Mouse (Mus musculus) spleen, adult 2 months (tissue): ENCODE measurements around the gene Dnase1. TPM values are rescaled to one million over a fixed set of nuclear protein-coding genes. Genes with fewer than 3 reads are reported as not detected.

Experiments
- DNase-seq, 2 experiments: peaks; one replicate each; pipeline versions ENCODE4 v3.0.0 to v3.0.0-alpha.2; 2012 to 2021; ENCODE audit warnings: low spot score in 2 of 2, low read depth in 1 of 2
- H3K27ac ChIP-seq: fragments of 200-500 bp; 2 replicates; pipeline ENCODE4 v1.5.1; 2012; ENCODE audit warnings: low read length, inconsistent platforms; ENCODE audit not compliant: insufficient read depth
- H3K27me3 ChIP-seq: fragments of 200-500 bp; 2 replicates; pipeline ENCODE4 v1.6.1; 2012; ENCODE audit warnings: mild to moderate bottlenecking, moderate library complexity, low read length, inconsistent platforms; ENCODE audit not compliant: control insufficient read depth, insufficient read depth
- H3K36me3 ChIP-seq: fragments of 200-500 bp; 2 replicates; pipeline ENCODE4 v1.6.1; 2012; ENCODE audit warnings: mild to moderate bottlenecking, low read length, inconsistent platforms; ENCODE audit not compliant: control insufficient read depth, insufficient read depth
- H3K4me1 ChIP-seq: fragments of 200-500 bp; 2 replicates; pipeline ENCODE4 v1.6.1; 2011; ENCODE audit warnings: inconsistent platforms; ENCODE audit not compliant: control insufficient read depth, insufficient read depth, insufficient read length
- H3K4me3 ChIP-seq: fragments of 200-500 bp; 2 replicates; pipeline ENCODE4 v1.5.1; 2011; ENCODE audit warnings: mild to moderate bottlenecking, inconsistent platforms; ENCODE audit not compliant: insufficient read depth, insufficient read length; ENCODE audit errors: extremely low read depth
- CTCF ChIP-seq: fragments of 200-500 bp; IDR thresholded peaks from 2 replicates; pipeline ENCODE4 v1.5.1; 2011; ENCODE audit warnings: mild to moderate bottlenecking, inconsistent platforms; ENCODE audit not compliant: insufficient read depth, insufficient read length, insufficient replicate concordance; ENCODE audit errors: extremely low read depth
- POLR2A ChIP-seq: fragments of 200-500 bp; IDR thresholded peaks from 2 replicates; pipeline ENCODE4 v1.6.1; 2011; ENCODE audit warnings: low read depth, low read length, inconsistent platforms
- WGBS: fragments of 180-500 bp; shearing (Covaris S2); methylation state at CpG from one replicate; pipeline ENCODE4 v1.1.7; 2018; 5-methylcytosine and 5-hydroxymethylcytosine counted together
- polyA plus RNA-seq: library from polyadenylated mRNA; depleted of rRNA; stranded (reverse); fragments of >200 nt; gene quantifications from 2 replicates; pipeline ENCODE4 v1.2.3, GENCODE M21; 2012

Dnase1 gene
- polyA plus RNA-seq, 1 experiment = 0.37 TPM

DNA sequence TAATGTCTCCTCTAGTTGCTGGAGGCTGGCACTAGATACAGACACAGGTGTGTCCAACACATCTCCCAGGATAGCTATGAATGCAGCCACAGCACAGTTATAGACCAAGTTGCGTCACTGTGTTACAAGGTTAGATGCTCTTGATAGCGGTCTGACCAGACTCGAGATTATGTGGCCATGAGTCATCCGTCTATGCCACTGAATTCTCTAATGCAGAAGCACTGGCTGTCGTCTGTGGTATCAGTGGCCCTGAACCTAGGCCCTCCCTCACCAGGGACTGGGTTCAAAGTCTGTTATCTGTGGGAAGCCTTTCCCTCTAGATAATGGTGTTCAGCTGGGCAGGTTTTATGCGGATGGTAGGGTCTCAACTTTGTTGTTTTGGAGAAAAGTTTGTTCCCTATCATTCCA lies 4.4 kb upstream of the Dnase1 start:
- Histone ChIP-seq H3K4me3 (no peak overlapping the region), H3K36me3 (no peaks in the 10 kb centered on the region; the same call in 1 of the 2 replicates), H3K4me1 (peaks cover 11% of the 10 kb centered on the region; the same call in 1 of the 2 replicates), H3K27ac (no peak overlapping the region), H3K27me3 (no peaks in the 10 kb centered on the region)
- TF ChIP-seq POLR2A (no peak), CTCF (no peak)
- DNase-seq = no peak
- 75% methylated on average over 6 of the region's 6 CpGs for WGBS

- Histone ChIP-seq H3K4me3 (no peak overlapping the region), H3K4me1 (peaks cover 11% of the 10 kb centered on the region; the same call in 1 of the 2 replicates), H3K27ac (no peak overlapping the region), H3K36me3 (peaks cover 8% of the 10 kb centered on the region), H3K27me3 (no peaks in the 10 kb centered on the region)
- no peak for DNase-seq
- 65% methylated on average over 5 of the region's 5 CpGs for WGBS
- no peak for TF ChIP-seq CTCF
- TF ChIP-seq POLR2A = no peak
Measured at GRCm38 (mm10) chr16:4033971-4034370, 2.8 kb upstream of the Dnase1 start.

GRCm38 (mm10) chr16:4034476-4034875 lies 2.3 kb upstream of the Dnase1 start:
- no peak for DNase-seq
- Histone ChIP-seq H3K36me3 (peaks cover 12% of the 10 kb centered on the region), H3K27me3 (no peaks in the 10 kb centered on the region), H3K4me1 (peaks cover 7% of the 10 kb centered on the region; the same call in 1 of the 2 replicates), H3K27ac (no peak overlapping the region), H3K4me3 (no peak overlapping the region)
- 84% methylated on average over 3 of the region's 3 CpGs for WGBS
- no peak for TF ChIP-seq CTCF
- no peak for TF ChIP-seq POLR2A

GRCm38 (mm10) chr16:4035575-4035974 lies 1.2 kb upstream of the Dnase1 start:
- Histone ChIP-seq H3K36me3 (peaks cover 19% of the 10 kb centered on the region), H3K4me1 (peaks cover 5% of the 10 kb centered on the region; the same call in 1 of the 2 replicates), H3K27me3 (no peaks in the 10 kb centered on the region), H3K4me3 (no peak overlapping the region), H3K27ac (no peak overlapping the region)
- TF ChIP-seq CTCF = no peak
- no peak for TF ChIP-seq POLR2A
- WGBS = 41% methylated on average over 2 of the region's 2 CpGs
- no peak for DNase-seq

GRCm38 (mm10) chr16:4037690-4038089 lies 948 bp downstream of the Dnase1 start:
- TF ChIP-seq CTCF (no peak), POLR2A (no peak)
- H3K4me3 ChIP-seq = no peak overlapping the region
- no peak for DNase-seq
- no peak overlapping the region for H3K27ac ChIP-seq
- H3K27me3 ChIP-seq = no peaks in the 10 kb centered on the region
- peaks cover 21% of the 10 kb centered on the region for H3K36me3 ChIP-seq
- 97% methylated on average over 7 of the region's 7 CpGs for WGBS
- peaks cover 5% of the 10 kb centered on the region; the same call in 1 of the 2 replicates for H3K4me1 ChIP-seq

GRCm38 (mm10) chr16:4040206-4040605 lies 3.5 kb downstream of the Dnase1 start:
- Histone ChIP-seq H3K36me3 (peaks cover 34% of the 10 kb centered on the region), H3K27ac (no peak overlapping the region), H3K4me3 (no peak overlapping the region), H3K4me1 (peaks cover 5% of the 10 kb centered on the region; the same call in 1 of the 2 replicates), H3K27me3 (no peaks in the 10 kb centered on the region)
- no peak for TF ChIP-seq CTCF
- no peak for TF ChIP-seq POLR2A
- no peak for DNase-seq
- 96% methylated on average over 5 of the region's 5 CpGs for WGBS

- H3K36me3 ChIP-seq = peaks cover 39% of the 10 kb centered on the region
- no peaks in the 10 kb centered on the region for H3K4me1 ChIP-seq
- 97% methylated on average over 4 of the region's 4 CpGs for WGBS
- no peak for DNase-seq
- TF ChIP-seq POLR2A (no peak), CTCF (no peak)
- no peaks in the 10 kb centered on the region for H3K27me3 ChIP-seq
- H3K27ac ChIP-seq = no peak overlapping the region
- H3K4me3 ChIP-seq = no peak overlapping the region
Measured at GRCm38 (mm10) chr16:4041646-4042045, 4.9 kb downstream of the Dnase1 start.
